Comparison of ENCODE assay signal across 25 mouse cellular contexts in genomic region chr3:142386505-142386904, GRCm38 (mm10). TPM values are rescaled to one million over a fixed set of nuclear protein-coding genes. Genes with fewer than 3 reads are reported as not detected.
DNase-seq lines count a peak whose midpoint lies in the region; ATAC-seq and TF ChIP-seq lines count a peak whose summit lies in the region.
"Had no signal": no experiment of that assay in that cellular context is flagged by ENCODE, and none has a peak within 500 bp of the region (broad histone marks: within the 10 kb centered on the region; RNA-seq: fewer than 3 reads in every experiment).

No protein-coding gene starts in this region.

- TF ChIP-seq CTCF in gastrocnemius, adult 2 months (IDR thresholded peaks at IDR 0.05): no peak
- no peak for TF ChIP-seq CTCF in liver, adult 2 months (IDR thresholded peaks at IDR 0.05; ENCODE audit: low read depth, low read length)
- TF ChIP-seq CTCF in intestine, postnatal 0 days (IDR thresholded peaks at IDR 0.05; ENCODE audit: low read depth): no peak

- no peak for ATAC-seq in liver, embryonic 11.5 days (replicated peaks; ENCODE audit: low FRiP score)
- peak; percentile 65; the same call in 1 of the 2 replicates for ATAC-seq in intestine, embryonic 15.5 days
- ATAC-seq in intestine, postnatal 0 days: 0 out of 2 replicates have a peak, but pooled peaks have one; percentile 59
- ATAC-seq in forebrain, embryonic 16.5 days: no peak
- ATAC-seq: activated CD4-positive, CD25-positive, alpha-beta regulatory T cell, adult 4 months; CD4-positive, CD25-positive, alpha-beta regulatory T cell, adult 4 months; forebrain, embryonic 13.5 days; Patski had no signal

- H3K27ac ChIP-seq in gastrocnemius, adult 2 months: peak overlapping the region; percentile 48
- H3K27ac ChIP-seq in liver, adult 2 months (replicated peaks; ENCODE audit: insufficient read depth, low read depth, low read length): 0 out of 2 replicates have a peak overlapping the region, but pooled peaks have one; percentile 4
- H3K27ac ChIP-seq in liver, embryonic 11.5 days (ENCODE audit: low read depth, low read length): no peak overlapping the region
- no peak overlapping the region for H3K27ac ChIP-seq in intestine, embryonic 15.5 days
- no peak overlapping the region for H3K27ac ChIP-seq in intestine, postnatal 0 days (ENCODE audit: low read depth, low read length)
- H3K27ac ChIP-seq in forebrain, embryonic 16.5 days (ENCODE audit: low read length): no peak overlapping the region
- H3K27ac ChIP-seq: embryonic facial prominence, embryonic 10.5 days; embryonic facial prominence, embryonic 12.5 days; forebrain, embryonic 13.5 days had no signal

- H3K27me3 ChIP-seq in liver, adult 2 months (ENCODE audit: control insufficient read depth, insufficient read depth, low read length): no peaks in the 10 kb centered on the region
- no peaks in the 10 kb centered on the region for H3K27me3 ChIP-seq in liver, embryonic 11.5 days (replicated peaks; ENCODE audit: control insufficient read depth, insufficient read depth, low read length)
- no peaks in the 10 kb centered on the region for H3K27me3 ChIP-seq in intestine, embryonic 15.5 days (replicated peaks)
- no peaks in the 10 kb centered on the region for H3K27me3 ChIP-seq in intestine, postnatal 0 days (replicated peaks; ENCODE audit: control insufficient read depth, insufficient read depth, low read length)
- no peaks in the 10 kb centered on the region for H3K27me3 ChIP-seq in forebrain, embryonic 16.5 days (replicated peaks; ENCODE audit: control insufficient read depth, insufficient read depth, low read length)
- H3K27me3 ChIP-seq: CH12.LX; embryonic facial prominence, embryonic 12.5 days; forebrain, embryonic 13.5 days; Patski had no signal

- WGBS in liver, adult 2 months: 65% methylated on average over 4 of the region's 4 CpGs
- 95% methylated on average over 4 of the region's 4 CpGs for WGBS in liver, embryonic 11.5 days
- WGBS in intestine, embryonic 15.5 days: 73% methylated on average over 4 of the region's 4 CpGs
- WGBS in intestine, postnatal 0 days: 42% methylated on average over 4 of the region's 4 CpGs
- WGBS in forebrain, embryonic 16.5 days: 90% methylated on average over 4 of the region's 4 CpGs

- H3K9me3 ChIP-seq in liver, embryonic 11.5 days (ENCODE audit: control insufficient read depth, low read length): no peaks in the 10 kb centered on the region
- no peaks in the 10 kb centered on the region for H3K9me3 ChIP-seq in intestine, embryonic 15.5 days
- H3K9me3 ChIP-seq in intestine, postnatal 0 days (ENCODE audit: control insufficient read depth): no peaks in the 10 kb centered on the region
- H3K9me3 ChIP-seq in forebrain, embryonic 16.5 days (ENCODE audit: control insufficient read depth, low read length): no peaks in the 10 kb centered on the region
- H3K9me3 ChIP-seq: embryonic facial prominence, embryonic 10.5 days; embryonic facial prominence, embryonic 12.5 days; forebrain, embryonic 13.5 days; G1E had no signal

- H3K4me2 ChIP-seq in liver, embryonic 11.5 days: no peak overlapping the region
- no peak overlapping the region for H3K4me2 ChIP-seq in intestine, embryonic 15.5 days (replicated peaks)
- H3K4me2 ChIP-seq in intestine, postnatal 0 days (replicated peaks; ENCODE audit: low read depth): no peak overlapping the region
- no peak overlapping the region for H3K4me2 ChIP-seq in forebrain, embryonic 16.5 days (ENCODE audit: low read length)
- H3K4me2 ChIP-seq: embryonic facial prominence, embryonic 12.5 days; forebrain, embryonic 13.5 days had no signal

- H3K79me2 ChIP-seq in liver, adult 2 months (ENCODE audit: control insufficient read depth, insufficient read depth, low read length): peaks cover 3% of the 10 kb centered on the region; the same call in 1 of the 2 replicates

- TF ChIP-seq POLR2A in liver, adult 2 months (IDR thresholded peaks at IDR 0.05; ENCODE audit: extremely low read depth, insufficient read depth, low read length): no peak

- H3K36me3 ChIP-seq in liver, adult 2 months (ENCODE audit: control insufficient read depth, insufficient read depth, low read length): peaks cover 14% of the 10 kb centered on the region; the same call in 1 of the 2 replicates
- H3K36me3 ChIP-seq in liver, embryonic 11.5 days (ENCODE audit: control insufficient read depth, insufficient read depth, low read length): no peaks in the 10 kb centered on the region
- H3K36me3 ChIP-seq in intestine, embryonic 15.5 days: no peaks in the 10 kb centered on the region
- 0 out of 2 replicates have a peak, but pooled peaks cover 3% of the 10 kb centered on the region for H3K36me3 ChIP-seq in intestine, postnatal 0 days (ENCODE audit: control insufficient read depth, insufficient read depth)
- no peaks in the 10 kb centered on the region for H3K36me3 ChIP-seq in forebrain, embryonic 16.5 days (ENCODE audit: control insufficient read depth, insufficient read depth)
- H3K36me3 ChIP-seq: embryonic facial prominence, embryonic 10.5 days; embryonic facial prominence, embryonic 12.5 days had no signal

- intact Hi-C loops in gastrocnemius, adult 2 months (cut with DNase I): no loop called here

- no peak overlapping the region for H3K4me3 ChIP-seq in gastrocnemius, adult 2 months
- no peak overlapping the region for H3K4me3 ChIP-seq in liver, adult 2 months (ENCODE audit: insufficient read depth, low read depth, low read length)
- H3K4me3 ChIP-seq in liver, embryonic 11.5 days (ENCODE audit: low read depth, low read length): no peak overlapping the region
- no peak overlapping the region for H3K4me3 ChIP-seq in intestine, embryonic 15.5 days (replicated peaks)
- H3K4me3 ChIP-seq in intestine, postnatal 0 days (ENCODE audit: low read depth, low read length): no peak overlapping the region
- no peak overlapping the region for H3K4me3 ChIP-seq in forebrain, embryonic 16.5 days (replicated peaks; ENCODE audit: low read length)
- H3K4me3 ChIP-seq: embryonic facial prominence, embryonic 10.5 days; embryonic facial prominence, embryonic 12.5 days; forebrain, embryonic 13.5 days had no signal

- no peak overlapping the region for H3K9ac ChIP-seq in liver, adult 2 months (ENCODE audit: low read depth, low read length)
- no peak overlapping the region for H3K9ac ChIP-seq in liver, embryonic 11.5 days (ENCODE audit: low read depth, low read length)
- H3K9ac ChIP-seq in intestine, embryonic 15.5 days: no peak overlapping the region
- H3K9ac ChIP-seq in intestine, postnatal 0 days (ENCODE audit: low read depth, low read length): no peak overlapping the region
- H3K9ac ChIP-seq in forebrain, embryonic 16.5 days (replicated peaks; ENCODE audit: low read depth, low read length): no peak overlapping the region
- H3K9ac ChIP-seq: embryonic facial prominence, embryonic 12.5 days; forebrain, embryonic 13.5 days had no signal

- DNase-seq in gastrocnemius, adult 2 months: no peak
- DNase-seq in gastrocnemius, postnatal 25 days: no peak
- DNase-seq in liver, adult 2 months (ENCODE audit: extremely low read depth, low read depth, low spot score): no peak
- no peak for DNase-seq in liver, embryonic 11.5 days (ENCODE audit: low spot score)
- no peak for DNase-seq in lung, postnatal 10 days
- DNase-seq: adrenal gland, adult 8-10 months; adrenal gland, postnatal 14 days; adrenal gland, postnatal 36 days; B cell, adult 2 months; cerebellum, adult 11-12 months; cerebellum, adult 2 months; cerebellum, adult 9-10 months; cerebellum, postnatal 10 days; cerebellum, postnatal 25 days had no signal

- H3K4me1 ChIP-seq in liver, adult 2 months (ENCODE audit: control insufficient read depth, insufficient read depth, low read length): peaks cover 21% of the 10 kb centered on the region
- no peaks in the 10 kb centered on the region for H3K4me1 ChIP-seq in liver, embryonic 11.5 days (replicated peaks; ENCODE audit: control insufficient read depth, insufficient read depth, low read length)
- no peaks in the 10 kb centered on the region for H3K4me1 ChIP-seq in intestine, embryonic 15.5 days (replicated peaks)
- peaks cover 10% of the 10 kb centered on the region for H3K4me1 ChIP-seq in intestine, postnatal 0 days (replicated peaks; ENCODE audit: control insufficient read depth, insufficient read depth, low read length)
- no peaks in the 10 kb centered on the region for H3K4me1 ChIP-seq in forebrain, embryonic 16.5 days (replicated peaks; ENCODE audit: control insufficient read depth, insufficient read depth, low read length)
- H3K4me1 ChIP-seq: embryonic facial prominence, embryonic 12.5 days had no signal

RNA-seq across cellular contexts. Expression of gene Pdlim5, which starts 9.0 kb away (rescaled TPM):
- total RNA-seq in gastrocnemius, adult 2 months (2021): 100 to 1,000 TPM; 585 to 709 TPM
- 100 to 1,000 TPM; 560 to 651 TPM for total RNA-seq in gastrocnemius, postnatal 25 days (2021)
- 31.4 and 33.6 TPM in 2 replicates for total RNA-seq in liver, adult 2 months (2014; rRNA removed)
- 42.6 and 45.8 TPM in 2 replicates for polyA plus RNA-seq in liver, adult 2 months (2012; rRNA removed)
- 26.6 and 29.1 TPM in 2 replicates for polyA plus RNA-seq in liver, embryonic 11.5 days (2014; fragmentation: Nextera tagmentation; extraction: Ambion mirVana)
- 28.8 and 29.0 TPM in 2 replicates for polyA plus RNA-seq in intestine, embryonic 15.5 days (2015; fragmentation: Nextera tagmentation; extraction: Ambion mirVana)
- polyA plus RNA-seq in intestine, postnatal 0 days (2015; fragmentation: Nextera tagmentation; extraction: Ambion mirVana): 24.5 and 27.5 TPM in 2 replicates
- 10.0 and 11.5 TPM in 2 replicates for polyA plus RNA-seq in forebrain, embryonic 16.5 days (2015; fragmentation: Nextera tagmentation; extraction: Ambion mirVana)

Comparison
In these comparisons a context has a peak if more than half of its experiments do, and no peak if none do; other contexts are left out.
1. H3K27ac ChIP-seq: peak in gastrocnemius, adult 2 months (single experiment) and liver, adult 2 months (single experiment); none in liver, embryonic 11.5 days (single experiment), intestine, embryonic 15.5 days (single experiment), intestine, postnatal 0 days (single experiment) and forebrain, embryonic 16.5 days (single experiment).
2. ATAC-seq: peak in intestine, embryonic 15.5 days (single experiment) and intestine, postnatal 0 days (single experiment); none in liver, embryonic 11.5 days (single experiment) and forebrain, embryonic 16.5 days (single experiment).